Mouse (Mus musculus) small intestine, adult 2 months (tissue): ENCODE results near the gene Nrxn1.

ENCODE experiments used
- CTCF ChIP-seq: fragments of 200-500 bp; IDR thresholded peaks from 2 replicates; pipeline ENCODE4 v1.5.1; 2012; ENCODE audit warnings: low read depth, mild to moderate bottlenecking, control low read depth, inconsistent platforms, low read length, moderate library complexity, mixed read lengths; ENCODE audit not compliant: insufficient replicate concordance, insufficient read length; ENCODE audit errors: extremely low read depth
- POLR2A ChIP-seq: fragments of 200-500 bp; IDR thresholded peaks from 2 replicates; pipeline ENCODE4 v1.6.1; 2012; ENCODE audit warnings: low read depth, mild to moderate bottlenecking, control low read depth, inconsistent platforms, low read length, moderate library complexity

GRCm38 (mm10) chr17:90702626-90703025, 390.2 kb downstream of the Nrxn1 start:
- TF ChIP-seq CTCF (no peak), POLR2A (no peak)
